Mouse (Mus musculus): Measurements from ENCODE around the gene Atp6v1b1.

DNA sequence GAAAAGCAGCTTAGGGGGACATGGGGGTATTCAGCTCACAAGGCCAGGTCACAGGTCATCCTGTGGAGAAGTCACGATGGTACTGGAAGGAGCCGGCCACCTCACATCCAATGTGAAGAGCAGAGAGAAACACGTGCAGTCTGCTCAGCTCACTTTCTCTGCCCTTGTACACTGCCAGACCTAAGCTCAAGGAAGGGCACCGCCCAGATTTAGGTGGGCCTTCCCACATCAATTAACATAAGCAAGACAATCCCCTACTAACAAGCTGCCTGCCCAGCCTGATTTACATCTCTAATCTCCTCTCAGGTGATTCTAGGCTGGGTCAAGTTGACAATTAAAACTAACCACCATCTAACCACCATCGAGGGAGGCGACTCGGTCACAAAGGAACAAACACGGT, 44.9 kb upstream of the Atp6v1b1 start:
- TF ChIP-seq POLR2A (IDR thresholded peaks at IDR 0.05; ENCODE audit: borderline replicate concordance, low read depth, low read length): no peak
- TF ChIP-seq CTCF (IDR thresholded peaks at IDR 0.05; ENCODE audit: low read depth, low read length): no peak

Measured in bone marrow macrophage, adult 2 months (primary cell).